Mouse (Mus musculus): ENCODE results near the gene Robo4. TPM values are rescaled to one million over a fixed set of nuclear protein-coding genes. Genes with fewer than 3 reads are reported as not detected.

The Robo4 gene
- polyA plus RNA-seq, 1 experiment from 2014 or later, result 5.5 TPM

DNA sequence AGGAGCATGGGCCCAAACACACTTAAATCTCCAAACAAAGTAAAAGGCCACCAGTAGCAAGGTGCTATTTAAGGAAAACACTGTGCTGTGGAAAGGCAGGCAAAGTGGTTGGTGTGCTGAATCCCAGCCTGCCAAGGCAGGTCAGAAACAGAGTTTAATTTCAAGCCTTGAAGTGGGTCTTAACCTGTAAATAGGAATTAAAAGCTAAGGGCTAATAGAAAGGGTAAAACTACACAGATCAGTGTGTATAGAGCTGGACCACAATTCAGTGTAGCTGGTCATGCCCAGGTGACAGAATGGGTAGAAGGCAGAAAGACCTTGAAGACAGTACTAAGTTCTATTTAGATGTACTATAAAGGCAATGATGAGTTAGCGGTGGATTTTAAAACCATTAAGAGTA, 55.5 kb downstream of the Robo4 start:
- Histone ChIP-seq H3K4me3 (ENCODE audit: low read length) (no peak overlapping the region), H3K27me3 (replicated peaks; ENCODE audit: control insufficient read depth, insufficient read depth, low read length) (peaks cover 5% of the 10 kb centered on the region), H3K9ac (ENCODE audit: low read depth, low read length) (no peak overlapping the region), H3K36me3 (ENCODE audit: control insufficient read depth, insufficient read depth, low read length) (no peaks in the 10 kb centered on the region), H3K9me3 (ENCODE audit: control insufficient read depth, low read length) (no peaks in the 10 kb centered on the region), H3K4me1 (ENCODE audit: control insufficient read depth, insufficient read depth, low read depth, low read length) (peaks cover 22% of the 10 kb centered on the region), H3K4me2 (ENCODE audit: low read length) (no peak overlapping the region), H3K27ac (ENCODE audit: low read depth, low read length) (no peak overlapping the region)
- WGBS, result 47% methylated on average over 1 of the region's 1 CpGs
- no peak for ATAC-seq

DNA sequence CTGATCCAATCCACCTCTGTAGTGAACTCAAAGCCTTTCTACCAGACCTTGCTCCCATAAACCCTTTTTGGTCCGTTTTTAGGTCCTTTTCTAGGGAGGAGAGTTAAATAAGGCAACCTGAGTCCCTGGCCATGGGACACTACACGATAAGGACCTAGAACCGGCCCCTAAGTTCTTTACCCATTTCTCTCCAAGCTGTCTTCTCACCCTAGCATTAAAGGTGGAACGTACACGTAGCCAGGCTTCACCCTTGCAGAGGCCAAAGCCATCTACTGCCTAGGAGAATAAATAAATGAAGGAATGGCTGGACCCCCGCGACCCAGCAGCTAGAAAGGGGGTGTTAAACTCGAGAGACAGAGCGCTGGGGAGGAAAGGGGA, 58.0 kb downstream of the Robo4 start:
- Histone ChIP-seq H3K4me2 (ENCODE audit: low read length) (peak overlapping the region; percentile 98), H3K4me1 (ENCODE audit: control insufficient read depth, insufficient read depth, low read depth, low read length) (peaks cover 24% of the 10 kb centered on the region), H3K27ac (ENCODE audit: low read depth, low read length) (peak overlapping the region; percentile 81), H3K27me3 (replicated peaks; ENCODE audit: control insufficient read depth, insufficient read depth, low read length) (peaks cover 7% of the 10 kb centered on the region), H3K36me3 (ENCODE audit: control insufficient read depth, insufficient read depth, low read length) (no peaks in the 10 kb centered on the region), H3K9me3 (ENCODE audit: control insufficient read depth, low read length) (no peaks in the 10 kb centered on the region), H3K4me3 (ENCODE audit: low read length) (peak overlapping the region; percentile 65), H3K9ac (ENCODE audit: low read depth, low read length) (peak overlapping the region; percentile 84)
- no peak for ATAC-seq
- WGBS, result 2% methylated on average over 9 of the region's 9 CpGs

DNA sequence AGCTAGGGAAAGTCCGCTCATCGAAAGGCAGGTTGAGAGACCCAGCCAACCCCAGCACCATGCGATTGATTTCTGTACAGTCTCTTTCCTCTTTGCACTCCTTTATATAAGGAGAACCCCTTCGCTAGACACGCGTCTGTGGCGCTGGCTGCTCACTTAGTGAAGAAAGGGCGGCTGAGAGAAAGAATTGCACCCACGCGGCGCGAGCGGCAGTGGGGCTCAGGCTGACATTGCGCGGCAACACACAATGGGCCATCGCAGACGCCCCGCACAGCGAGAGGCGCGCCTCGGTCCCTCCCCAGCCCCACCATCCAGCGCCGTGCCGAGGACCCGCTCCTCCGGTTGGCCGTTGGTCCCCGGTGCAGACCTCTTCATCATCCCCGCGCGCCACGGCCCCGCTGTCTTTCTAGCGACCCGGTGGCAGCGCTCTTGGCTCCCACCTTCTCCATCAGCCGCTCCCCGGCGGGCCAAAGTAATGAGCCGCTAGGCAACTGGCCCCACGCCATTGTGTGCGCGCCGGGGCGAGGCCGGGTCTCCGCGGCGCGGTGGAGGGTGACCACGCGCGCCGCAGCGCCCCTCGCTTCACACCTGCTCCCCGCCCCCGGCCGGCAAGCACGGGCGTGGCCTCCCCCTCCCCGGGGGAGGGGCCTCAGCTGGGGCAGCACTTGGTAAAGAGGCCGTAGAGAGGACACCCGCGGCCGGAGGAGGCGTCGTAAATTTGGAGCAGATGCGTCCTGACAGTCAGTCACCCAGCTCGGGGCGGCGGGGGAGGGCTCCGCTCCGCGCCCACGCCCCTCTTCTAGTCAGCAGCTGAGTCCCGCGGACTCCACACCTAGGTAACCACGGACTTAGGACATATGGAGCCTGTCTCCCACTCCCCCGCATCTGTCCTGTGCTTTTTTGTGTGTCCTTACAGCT, 58.6 kb downstream of the Robo4 start:
- Histone ChIP-seq H3K27ac (ENCODE audit: low read depth, low read length) (peak overlapping the region; percentile 81), H3K4me2 (ENCODE audit: low read length) (peak overlapping the region; percentile 98), H3K4me3 (ENCODE audit: low read length) (peak overlapping the region; percentile 65), H3K9me3 (ENCODE audit: control insufficient read depth, low read length) (no peaks in the 10 kb centered on the region), H3K9ac (ENCODE audit: low read depth, low read length) (peak overlapping the region; percentile 84), H3K36me3 (ENCODE audit: control insufficient read depth, insufficient read depth, low read length) (no peaks in the 10 kb centered on the region), H3K4me1 (ENCODE audit: control insufficient read depth, insufficient read depth, low read depth, low read length) (peaks cover 24% of the 10 kb centered on the region), H3K27me3 (replicated peaks; ENCODE audit: control insufficient read depth, insufficient read depth, low read length) (peaks cover 7% of the 10 kb centered on the region)
- WGBS, result under 1% methylated on average over 67 of the region's 81 CpGs
- ATAC-seq, result peak; percentile 57

DNA sequence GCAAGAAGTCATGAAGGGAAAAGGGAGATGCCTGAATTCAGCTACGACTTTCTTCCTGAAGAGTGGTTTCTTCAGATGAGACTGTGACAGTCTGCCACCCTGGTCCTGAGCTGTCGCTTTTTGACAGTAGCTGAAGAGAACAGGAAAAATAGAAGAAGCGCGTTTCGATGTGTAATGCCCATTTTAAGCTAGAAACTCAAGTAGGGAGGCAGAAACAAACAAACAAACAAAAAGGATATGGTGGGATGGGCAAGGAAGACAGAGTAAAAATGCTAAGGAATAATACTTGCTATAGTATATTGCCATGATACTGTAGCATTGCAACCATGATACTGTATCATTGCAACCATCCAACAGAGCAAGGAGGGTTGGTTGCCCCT, 59.3 kb downstream of the Robo4 start:
- no peak for ATAC-seq
- peaks cover 7% of the 10 kb centered on the region for H3K27me3 ChIP-seq (replicated peaks; ENCODE audit: control insufficient read depth, insufficient read depth, low read length)
- 5% methylated on average over 5 of the region's 5 CpGs for WGBS

DNA sequence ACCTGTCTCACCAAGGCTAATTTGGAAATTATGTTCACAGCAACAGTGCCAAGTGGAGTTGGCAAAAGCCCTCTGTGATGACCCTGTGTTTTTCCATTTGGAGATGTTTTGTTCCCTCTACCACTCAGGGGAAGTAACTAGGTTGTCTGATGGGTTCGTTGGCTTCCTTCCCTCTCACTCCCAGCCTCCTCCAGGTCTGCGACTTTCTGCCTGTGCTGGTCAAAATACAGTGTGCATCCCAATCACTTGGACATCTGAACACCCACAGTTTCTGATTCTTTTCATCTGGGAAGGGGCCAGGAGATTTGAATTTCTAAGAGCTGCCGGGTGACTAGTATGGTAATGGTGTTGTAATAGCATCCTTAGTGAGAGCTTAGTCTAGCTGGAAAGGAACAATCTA, 59.9 kb downstream of the Robo4 start:
- WGBS, result 6% methylated on average over 3 of the region's 3 CpGs
- no peak overlapping the region for H3K27ac ChIP-seq (ENCODE audit: low read depth, low read length)
- no peak overlapping the region for H3K9ac ChIP-seq (ENCODE audit: low read depth, low read length)
- no peak for ATAC-seq
- H3K36me3 ChIP-seq (ENCODE audit: control insufficient read depth, insufficient read depth, low read length), result no peaks in the 10 kb centered on the region
- H3K9me3 ChIP-seq (ENCODE audit: control insufficient read depth, low read length), result no peaks in the 10 kb centered on the region
- H3K4me1 ChIP-seq (ENCODE audit: control insufficient read depth, insufficient read depth, low read depth, low read length), result peaks cover 18% of the 10 kb centered on the region
- no peak overlapping the region for H3K4me3 ChIP-seq (ENCODE audit: low read length)
- peaks cover 7% of the 10 kb centered on the region for H3K27me3 ChIP-seq (replicated peaks; ENCODE audit: control insufficient read depth, insufficient read depth, low read length)
- H3K4me2 ChIP-seq (ENCODE audit: low read length), result no peak overlapping the region

More for the DNA sequence above, 59.3 kb downstream of the Robo4 start:
- H3K9ac ChIP-seq (ENCODE audit: low read depth, low read length), result peak overlapping the region; percentile 84
- H3K4me3 ChIP-seq (ENCODE audit: low read length), result peak overlapping the region; percentile 65
- H3K9me3 ChIP-seq (ENCODE audit: control insufficient read depth, low read length), result no peaks in the 10 kb centered on the region
- H3K4me2 ChIP-seq (ENCODE audit: low read length), result peak overlapping the region; percentile 98
- peaks cover 24% of the 10 kb centered on the region for H3K4me1 ChIP-seq (ENCODE audit: control insufficient read depth, insufficient read depth, low read depth, low read length)
- H3K36me3 ChIP-seq (ENCODE audit: control insufficient read depth, insufficient read depth, low read length), result no peaks in the 10 kb centered on the region
- H3K27ac ChIP-seq (ENCODE audit: low read depth, low read length), result peak overlapping the region; percentile 81; the same call in 1 of the 2 replicates

DNA sequence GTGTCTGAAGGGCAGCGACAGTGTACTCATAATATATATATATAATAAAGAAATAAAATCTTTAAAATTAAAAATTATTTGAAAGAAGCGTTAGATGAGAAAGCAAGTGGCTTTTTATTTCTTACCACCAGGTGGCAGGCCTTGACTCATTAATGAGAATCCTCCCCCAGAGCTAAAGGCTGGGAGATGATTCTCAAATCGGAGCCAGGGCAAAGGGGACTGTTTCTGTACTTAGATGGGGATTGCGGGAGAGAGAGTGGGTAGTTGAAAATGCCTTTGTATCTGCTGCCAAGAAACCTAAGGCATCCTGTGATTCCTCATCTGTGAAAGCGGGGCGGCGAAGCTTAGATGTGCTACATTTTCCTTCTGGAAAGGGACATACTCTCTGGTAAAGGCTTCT, 61.1 kb downstream of the Robo4 start:
- no peak overlapping the region for H3K9ac ChIP-seq (ENCODE audit: low read depth, low read length)
- ATAC-seq, result no peak
- peaks cover 7% of the 10 kb centered on the region for H3K27me3 ChIP-seq (replicated peaks; ENCODE audit: control insufficient read depth, insufficient read depth, low read length)
- no peaks in the 10 kb centered on the region for H3K9me3 ChIP-seq (ENCODE audit: control insufficient read depth, low read length)
- H3K4me2 ChIP-seq (ENCODE audit: low read length), result peak overlapping the region; percentile 44
- H3K36me3 ChIP-seq (ENCODE audit: control insufficient read depth, insufficient read depth, low read length), result no peaks in the 10 kb centered on the region
- 8% methylated on average over 7 of the region's 7 CpGs for WGBS
- H3K4me1 ChIP-seq (ENCODE audit: control insufficient read depth, insufficient read depth, low read depth, low read length), result peaks cover 16% of the 10 kb centered on the region
- no peak overlapping the region for H3K4me3 ChIP-seq (ENCODE audit: low read length)
- H3K27ac ChIP-seq (ENCODE audit: low read depth, low read length), result no peak overlapping the region

Other genes with a start within 250 kb of the Robo4 start
- gene Tmem218, start 193.7 kb upstream of the Robo4 start, polyA plus RNA-seq (2015; fragmentation: Nextera tagmentation; extraction: Ambion mirVana), result 10.1 and 11.0 TPM in 2 replicates
- gene Slc37a2, start 146.2 kb upstream of the Robo4 start, polyA plus RNA-seq (2015; fragmentation: Nextera tagmentation; extraction: Ambion mirVana), result 1.9 and 2.6 TPM in 2 replicates
- gene Ccdc15, start 53.5 kb upstream of the Robo4 start, polyA plus RNA-seq (2015; fragmentation: Nextera tagmentation; extraction: Ambion mirVana), result 6.1 and 7.1 TPM in 2 replicates
- gene Hepacam, start 34.5 kb upstream of the Robo4 start, polyA plus RNA-seq (2015; fragmentation: Nextera tagmentation; extraction: Ambion mirVana), result 42.0 and 46.2 TPM in 2 replicates
- 7.3 and 12.1 TPM in 2 replicates for gene Robo3, start 31.3 kb downstream of the Robo4 start, polyA plus RNA-seq (2015; fragmentation: Nextera tagmentation; extraction: Ambion mirVana)
- gene Msantd2, start 87.4 kb downstream of the Robo4 start, polyA plus RNA-seq (2015; fragmentation: Nextera tagmentation; extraction: Ambion mirVana), result 24.4 and 28.9 TPM in 2 replicates
- 44.6 and 47.6 TPM in 2 replicates for gene Esam, start 126.2 kb downstream of the Robo4 start, polyA plus RNA-seq (2015; fragmentation: Nextera tagmentation; extraction: Ambion mirVana)
- 0.92 and 1.1 TPM in 2 replicates for gene Vsig2, start 137.4 kb downstream of the Robo4 start, polyA plus RNA-seq (2015; fragmentation: Nextera tagmentation; extraction: Ambion mirVana)
- gene Nrgn, start 151.0 kb downstream of the Robo4 start, polyA plus RNA-seq (2015; fragmentation: Nextera tagmentation; extraction: Ambion mirVana), result 4.8 and 5.8 TPM in 2 replicates
- 14.8 and 17.4 TPM in 2 replicates for gene Siae, start 153.8 kb downstream of the Robo4 start, polyA plus RNA-seq (2015; fragmentation: Nextera tagmentation; extraction: Ambion mirVana)
- gene Spa17, start 211.8 kb downstream of the Robo4 start, polyA plus RNA-seq (2015; fragmentation: Nextera tagmentation; extraction: Ambion mirVana), result 7.6 and 9.6 TPM in 2 replicates

Data from hindbrain, embryonic 16.5 days (tissue).